Mouse (Mus musculus): ENCODE data around the gene Lrrc72. TPM values are rescaled to one million over a fixed set of nuclear protein-coding genes. Genes with fewer than 3 reads are reported as not detected.

Gene Lrrc72
- polyA plus RNA-seq, 1 experiment from 2014 or later: not detected

GRCm38 (mm10) chr12:36241171-36241570 is 12.0 kb downstream of the Lrrc72 start:
- no peak overlapping the region for H3K4me2 ChIP-seq (ENCODE audit: low read depth, low read length)
- no peak for ATAC-seq (replicated peaks; ENCODE audit: extremely low read depth, insufficient read depth, low FRiP score)
- no peaks in the 10 kb centered on the region for H3K27me3 ChIP-seq (ENCODE audit: control insufficient read depth, insufficient read depth, low read length)
- H3K36me3 ChIP-seq (ENCODE audit: control insufficient read depth, insufficient read depth): no peaks in the 10 kb centered on the region
- no peak overlapping the region for H3K9ac ChIP-seq (ENCODE audit: low read length)
- no peaks in the 10 kb centered on the region for H3K9me3 ChIP-seq (replicated peaks; ENCODE audit: control insufficient read depth, low read length)
- H3K27ac ChIP-seq (ENCODE audit: low read length): no peak overlapping the region
- WGBS: 66% methylated on average over 3 of the region's 3 CpGs
- no peaks in the 10 kb centered on the region for H3K4me1 ChIP-seq (ENCODE audit: control insufficient read depth, insufficient read depth, low read length)
- H3K4me3 ChIP-seq (ENCODE audit: low read length): no peak overlapping the region

- H3K4me2 ChIP-seq (ENCODE audit: low read depth, low read length): no peak overlapping the region
- H3K9me3 ChIP-seq (replicated peaks; ENCODE audit: control insufficient read depth, low read length): no peaks in the 10 kb centered on the region; the same call in 1 of the 2 replicates
- WGBS: 75% methylated on average over 2 of the region's 2 CpGs
- no peak for ATAC-seq (replicated peaks; ENCODE audit: extremely low read depth, insufficient read depth, low FRiP score)
- no peaks in the 10 kb centered on the region for H3K36me3 ChIP-seq (ENCODE audit: control insufficient read depth, insufficient read depth)
- H3K4me1 ChIP-seq (ENCODE audit: control insufficient read depth, insufficient read depth, low read length): no peaks in the 10 kb centered on the region
- no peak overlapping the region for H3K9ac ChIP-seq (ENCODE audit: low read length)
- H3K27me3 ChIP-seq (ENCODE audit: control insufficient read depth, insufficient read depth, low read length): no peaks in the 10 kb centered on the region
- H3K27ac ChIP-seq (ENCODE audit: low read length): no peak overlapping the region
- H3K4me3 ChIP-seq (ENCODE audit: low read length): no peak overlapping the region
Measured at GRCm38 (mm10) chr12:36231386-36231785, 21.8 kb downstream of the Lrrc72 start.

DNA sequence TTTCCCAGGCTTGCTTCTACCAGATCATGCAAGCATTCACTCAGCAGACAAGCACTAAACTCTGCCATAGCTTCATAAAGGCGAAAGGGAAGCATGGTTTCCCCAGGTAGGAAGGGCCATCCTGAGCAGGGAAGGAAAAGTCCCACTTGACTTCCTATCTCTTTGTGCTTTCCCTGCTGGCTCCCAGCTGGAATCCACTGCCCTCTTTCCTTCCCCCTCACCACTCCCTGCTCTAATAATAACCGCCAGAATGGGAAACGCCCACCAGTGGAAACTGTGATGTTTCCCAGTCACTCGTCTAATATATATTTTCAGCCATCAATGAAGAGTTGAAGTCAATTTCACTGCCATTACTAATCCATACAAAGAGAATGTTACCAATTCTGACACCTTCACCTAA is 28.8 kb downstream of the Lrrc72 start:
- no peak overlapping the region for H3K4me3 ChIP-seq (ENCODE audit: low read length)
- no peak for ATAC-seq (replicated peaks; ENCODE audit: extremely low read depth, insufficient read depth, low FRiP score)
- H3K4me1 ChIP-seq (ENCODE audit: control insufficient read depth, insufficient read depth, low read length): peaks cover 5% of the 10 kb centered on the region; the same call in 1 of the 2 replicates
- H3K36me3 ChIP-seq (ENCODE audit: control insufficient read depth, insufficient read depth): no peaks in the 10 kb centered on the region
- no peak overlapping the region for H3K4me2 ChIP-seq (ENCODE audit: low read depth, low read length)
- no peak overlapping the region for H3K27ac ChIP-seq (ENCODE audit: low read length)
- no peaks in the 10 kb centered on the region for H3K27me3 ChIP-seq (ENCODE audit: control insufficient read depth, insufficient read depth, low read length)
- 34% methylated on average over 4 of the region's 4 CpGs for WGBS
- no peak overlapping the region for H3K9ac ChIP-seq (ENCODE audit: low read length)
- no peaks in the 10 kb centered on the region for H3K9me3 ChIP-seq (replicated peaks; ENCODE audit: control insufficient read depth, low read length)

GRCm38 (mm10) chr12:36216905-36217304 is 36.3 kb downstream of the Lrrc72 start:
- 66% methylated on average over 10 of the region's 10 CpGs for WGBS
- no peaks in the 10 kb centered on the region for H3K36me3 ChIP-seq (ENCODE audit: control insufficient read depth, insufficient read depth)
- peak overlapping the region; percentile 40; the same call in 1 of the 2 replicates for H3K4me2 ChIP-seq (ENCODE audit: low read depth, low read length)
- ATAC-seq (replicated peaks; ENCODE audit: extremely low read depth, insufficient read depth, low FRiP score): no peak
- H3K9me3 ChIP-seq (replicated peaks; ENCODE audit: control insufficient read depth, low read length): no peaks in the 10 kb centered on the region
- no peak overlapping the region for H3K27ac ChIP-seq (ENCODE audit: low read length)
- no peaks in the 10 kb centered on the region for H3K4me1 ChIP-seq (ENCODE audit: control insufficient read depth, insufficient read depth, low read length)
- no peak overlapping the region; the same call in 1 of the 2 replicates for H3K4me3 ChIP-seq (ENCODE audit: low read length)
- H3K9ac ChIP-seq (ENCODE audit: low read length): no peak overlapping the region
- H3K27me3 ChIP-seq (ENCODE audit: control insufficient read depth, insufficient read depth, low read length): no peaks in the 10 kb centered on the region

DNA sequence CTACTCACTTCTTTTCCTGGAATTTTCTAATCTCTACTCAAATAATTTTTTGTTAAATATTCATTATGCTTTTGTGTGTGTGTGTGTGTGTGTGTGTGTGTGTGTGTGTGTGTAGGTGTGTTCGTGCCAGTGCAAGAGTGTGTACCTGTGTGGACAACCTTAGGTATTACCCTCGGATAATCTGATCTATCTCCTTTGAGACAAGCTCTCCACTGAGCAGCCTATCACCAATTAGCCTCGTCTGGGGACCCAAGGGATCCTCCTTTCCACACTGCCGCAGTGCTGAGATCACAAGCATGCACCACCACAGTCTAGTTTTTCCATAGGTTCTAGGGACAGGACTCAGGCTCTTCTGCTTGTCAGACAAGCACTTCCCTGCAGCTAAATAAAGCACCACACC is 37.0 kb downstream of the Lrrc72 start:
- no peak overlapping the region for H3K4me2 ChIP-seq (ENCODE audit: low read depth, low read length)
- H3K27me3 ChIP-seq (ENCODE audit: control insufficient read depth, insufficient read depth, low read length): no peaks in the 10 kb centered on the region
- H3K4me1 ChIP-seq (ENCODE audit: control insufficient read depth, insufficient read depth, low read length): no peaks in the 10 kb centered on the region
- ATAC-seq (replicated peaks; ENCODE audit: extremely low read depth, insufficient read depth, low FRiP score): no peak
- WGBS: 38% methylated on average over 4 of the region's 4 CpGs
- no peaks in the 10 kb centered on the region for H3K36me3 ChIP-seq (ENCODE audit: control insufficient read depth, insufficient read depth)
- H3K4me3 ChIP-seq (ENCODE audit: low read length): no peak overlapping the region
- H3K9ac ChIP-seq (ENCODE audit: low read length): no peak overlapping the region
- no peak overlapping the region for H3K27ac ChIP-seq (ENCODE audit: low read length)
- H3K9me3 ChIP-seq (replicated peaks; ENCODE audit: control insufficient read depth, low read length): no peaks in the 10 kb centered on the region

DNA sequence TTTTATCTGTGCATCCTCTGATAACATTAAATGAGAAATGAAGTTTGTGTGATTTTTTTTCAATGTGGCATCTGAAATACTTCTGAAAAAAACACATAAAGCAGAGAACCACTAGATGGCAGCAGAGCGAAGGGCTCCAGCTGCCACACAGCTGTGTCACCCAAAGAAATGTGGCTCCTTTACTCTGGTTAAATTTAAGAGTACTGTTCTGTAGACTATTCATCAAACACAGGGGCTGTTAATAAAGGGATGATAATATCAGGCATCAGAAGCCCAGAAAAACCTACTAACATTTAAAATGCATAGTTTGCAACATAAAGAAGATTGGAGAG is 38.1 kb downstream of the Lrrc72 start:
- no peak overlapping the region for H3K4me3 ChIP-seq (ENCODE audit: low read length)
- no peak overlapping the region for H3K9ac ChIP-seq (ENCODE audit: low read length)
- H3K36me3 ChIP-seq (ENCODE audit: control insufficient read depth, insufficient read depth): no peaks in the 10 kb centered on the region
- no peak overlapping the region for H3K27ac ChIP-seq (ENCODE audit: low read length)
- H3K4me1 ChIP-seq (ENCODE audit: control insufficient read depth, insufficient read depth, low read length): no peaks in the 10 kb centered on the region
- no peak overlapping the region for H3K4me2 ChIP-seq (ENCODE audit: low read depth, low read length)
- 0% methylated on average over 1 of the region's 1 CpGs for WGBS
- no peaks in the 10 kb centered on the region for H3K27me3 ChIP-seq (ENCODE audit: control insufficient read depth, insufficient read depth, low read length)
- ATAC-seq (replicated peaks; ENCODE audit: extremely low read depth, insufficient read depth, low FRiP score): no peak
- H3K9me3 ChIP-seq (replicated peaks; ENCODE audit: control insufficient read depth, low read length): no peaks in the 10 kb centered on the region

GRCm38 (mm10) chr12:36214389-36215148 is 38.6 kb downstream of the Lrrc72 start:
- Histone ChIP-seq H3K4me3 (ENCODE audit: low read length) (no peak overlapping the region), H3K27ac (ENCODE audit: low read length) (no peak overlapping the region), H3K9ac (ENCODE audit: low read length) (no peak overlapping the region), H3K4me2 (ENCODE audit: low read depth, low read length) (no peak overlapping the region), H3K4me1 (ENCODE audit: control insufficient read depth, insufficient read depth, low read length) (no peaks in the 10 kb centered on the region), H3K36me3 (ENCODE audit: control insufficient read depth, insufficient read depth) (no peaks in the 10 kb centered on the region), H3K9me3 (replicated peaks; ENCODE audit: control insufficient read depth, low read length) (no peaks in the 10 kb centered on the region), H3K27me3 (ENCODE audit: control insufficient read depth, insufficient read depth, low read length) (no peaks in the 10 kb centered on the region)
- ATAC-seq (replicated peaks; ENCODE audit: extremely low read depth, insufficient read depth, low FRiP score): no peak
- WGBS: 43% methylated on average over 8 of the region's 8 CpGs

DNA sequence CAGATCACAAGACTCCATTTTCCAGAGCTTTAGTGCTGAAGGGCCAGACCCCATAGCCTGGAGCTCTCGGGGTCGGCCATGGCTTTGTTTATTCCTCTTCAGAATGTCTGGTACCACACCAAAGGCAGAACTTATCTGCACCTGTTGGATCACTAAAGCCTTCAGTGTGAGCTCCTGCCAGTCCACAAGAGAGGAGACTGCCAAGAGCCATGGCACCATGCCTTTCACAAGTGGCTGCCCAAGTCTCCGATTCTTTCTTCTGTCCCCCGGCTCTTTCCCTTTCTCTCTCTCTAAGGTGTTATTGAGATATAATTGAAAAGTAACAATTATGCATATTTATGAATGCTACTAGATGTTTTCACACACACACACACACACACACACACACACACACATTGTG is 43.1 kb downstream of the Lrrc72 start:
- no peaks in the 10 kb centered on the region for H3K36me3 ChIP-seq (ENCODE audit: control insufficient read depth, insufficient read depth)
- no peak overlapping the region for H3K4me3 ChIP-seq (ENCODE audit: low read length)
- H3K9me3 ChIP-seq (replicated peaks; ENCODE audit: control insufficient read depth, low read length): no peaks in the 10 kb centered on the region
- H3K4me1 ChIP-seq (ENCODE audit: control insufficient read depth, insufficient read depth, low read length): peaks cover 6% of the 10 kb centered on the region
- no peak overlapping the region for H3K9ac ChIP-seq (ENCODE audit: low read length)
- no peak overlapping the region for H3K4me2 ChIP-seq (ENCODE audit: low read depth, low read length)
- H3K27ac ChIP-seq (ENCODE audit: low read length): no peak overlapping the region
- 79% methylated on average over 4 of the region's 4 CpGs for WGBS
- ATAC-seq (replicated peaks; ENCODE audit: extremely low read depth, insufficient read depth, low FRiP score): no peak
- no peaks in the 10 kb centered on the region for H3K27me3 ChIP-seq (ENCODE audit: control insufficient read depth, insufficient read depth, low read length)

GRCm38 (mm10) chr12:36208456-36208855 is 44.7 kb downstream of the Lrrc72 start:
- WGBS: 77% methylated on average over 19 of the region's 19 CpGs
- Histone ChIP-seq H3K9me3 (replicated peaks; ENCODE audit: control insufficient read depth, low read length) (no peaks in the 10 kb centered on the region), H3K4me2 (ENCODE audit: low read depth, low read length) (0 out of 2 replicates have a peak overlapping the region, but pooled peaks have one; percentile 7), H3K4me1 (ENCODE audit: control insufficient read depth, insufficient read depth, low read length) (peaks cover 6% of the 10 kb centered on the region), H3K9ac (ENCODE audit: low read length) (no peak overlapping the region), H3K27me3 (ENCODE audit: control insufficient read depth, insufficient read depth, low read length) (no peaks in the 10 kb centered on the region), H3K27ac (ENCODE audit: low read length) (no peak overlapping the region), H3K4me3 (ENCODE audit: low read length) (no peak overlapping the region), H3K36me3 (ENCODE audit: control insufficient read depth, insufficient read depth) (no peaks in the 10 kb centered on the region)
- no peak for ATAC-seq (replicated peaks; ENCODE audit: extremely low read depth, insufficient read depth, low FRiP score)

Measured in heart, embryonic 16.5 days (tissue).